Mouse (Mus musculus): ENCODE results near the gene Prmt8.

The Prmt8 gene

GRCm38 (mm10) chr6:127669313-127669712 lies 100.0 kb downstream of the Prmt8 start:
- no peak for DNase-seq (ENCODE audit: low read depth in 2 of 2, low spot score in 2 of 2)

GRCm38 (mm10) chr6:127663263-127663662 lies 106.0 kb downstream of the Prmt8 start:
- DNase-seq (ENCODE audit: low read depth in 2 of 2, low spot score in 2 of 2): no peak

- DNase-seq (ENCODE audit: low read depth in 2 of 2, low spot score in 2 of 2): no peak
Measured at GRCm38 (mm10) chr6:127661717-127662292, 107.5 kb downstream of the Prmt8 start.

GRCm38 (mm10) chr6:127659966-127660365 lies 109.3 kb downstream of the Prmt8 start:
- DNase-seq (ENCODE audit: low read depth in 2 of 2, low spot score in 2 of 2): no peak

GRCm38 (mm10) chr6:127659472-127659871 lies 109.8 kb downstream of the Prmt8 start:
- no peak for DNase-seq (ENCODE audit: low read depth in 2 of 2, low spot score in 2 of 2)

- DNase-seq (ENCODE audit: low read depth in 2 of 2, low spot score in 2 of 2): no peak
Measured at GRCm38 (mm10) chr6:127657152-127657551, 112.1 kb downstream of the Prmt8 start.

- no peak for DNase-seq (ENCODE audit: low read depth in 2 of 2, low spot score in 2 of 2)
Measured at GRCm38 (mm10) chr6:127655988-127656387, 113.3 kb downstream of the Prmt8 start.

- DNase-seq (ENCODE audit: low read depth in 2 of 2, low spot score in 2 of 2): no peak
Measured at GRCm38 (mm10) chr6:127641077-127641801, 128.0 kb downstream of the Prmt8 start.

Measured in CD8-positive naive resting alpha-beta T cell, adult 2 months (primary cell).